Mouse (Mus musculus) liver, adult 10 weeks (tissue): Measurements from ENCODE around the gene Gm3095. TPM values are rescaled to one million over a fixed set of nuclear protein-coding genes. Genes with fewer than 3 reads are reported as not detected.

ENCODE experiments used
- polyA plus RNA-seq: library from polyadenylated mRNA; stranded (reverse); fragments of 350-450 nt; fragmentation: Illumina TruSeq; extraction: RNeasy Lipid Tissue Mini Kit (QIAGEN cat#74804); gene quantifications from one replicate; pipeline ENCODE4 v1.2.3, GENCODE M21; 2014; ENCODE audit warnings: low read depth, low replicate concordance

Gm3095 gene
- not detected for polyA plus RNA-seq

DNA sequence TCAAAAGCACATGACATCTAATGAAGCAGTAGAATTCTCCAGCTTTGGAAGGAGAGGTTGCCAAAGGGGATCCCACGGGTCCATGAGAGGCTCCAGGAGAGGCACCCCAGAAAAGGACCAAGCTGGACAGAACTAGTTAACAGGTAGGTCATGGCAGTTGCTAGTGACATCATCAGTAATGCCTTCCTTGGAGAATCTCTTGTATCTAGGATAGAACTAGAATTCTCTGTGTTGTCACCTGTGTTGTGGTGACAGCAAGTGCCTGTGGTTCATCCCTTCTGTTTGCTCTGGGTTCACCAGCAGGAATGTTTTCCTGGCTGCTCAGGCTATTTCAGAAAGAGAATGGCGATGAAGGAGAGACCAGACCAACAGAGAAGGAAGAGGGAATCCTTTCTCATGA lies at the start of gene Gm3095:
TSS of gene Gm3095 (plus strand) at position 301 of the 400 bp plus-strand sequence.

DNA sequence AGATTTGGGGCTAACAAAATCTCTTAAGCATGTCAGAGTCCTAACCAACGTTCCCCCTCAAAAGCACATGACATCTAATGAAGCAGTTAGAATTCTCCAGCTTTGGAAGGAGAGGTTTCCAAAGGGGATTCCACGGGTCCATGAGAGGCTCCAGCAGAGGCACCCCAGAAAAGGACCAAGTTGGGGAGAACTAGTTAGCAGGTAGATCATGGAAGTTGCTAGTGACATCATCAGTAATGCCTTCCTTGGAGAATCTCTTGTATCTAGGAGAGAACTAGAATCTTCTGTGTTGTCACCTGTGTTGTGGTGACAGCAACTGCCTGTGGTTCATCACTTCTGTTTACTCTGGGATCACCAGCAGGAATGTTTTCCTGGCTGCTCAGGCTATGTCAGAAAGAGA lies 31.9 kb upstream of the Gm3095 start, which contains the start of gene Gm3029:
TSS of gene Gm3029 (plus strand) at position 301 of the 400 bp plus-strand sequence.

DNA sequence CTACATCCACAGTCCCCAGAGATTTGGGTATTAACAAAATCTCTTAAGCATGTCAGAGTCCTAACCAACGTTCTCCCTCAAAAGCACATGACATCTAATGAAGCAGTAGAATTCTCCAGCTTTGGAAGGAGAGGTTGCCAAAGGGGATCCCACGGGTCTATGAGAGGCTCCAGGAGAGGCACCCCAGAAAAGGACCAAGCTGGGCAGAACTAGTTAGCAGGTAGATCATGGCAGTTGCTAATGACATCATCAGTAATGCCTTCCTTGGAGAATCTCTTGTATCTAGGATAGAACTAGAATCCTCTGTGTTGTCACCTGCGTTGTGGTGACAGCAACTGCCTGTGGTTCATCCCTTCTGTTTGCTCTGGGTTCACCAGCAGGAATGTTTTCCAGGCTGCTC lies 34.7 kb downstream of the Gm3095 start, which contains the start of gene Gm3099:
TSS of gene Gm3099 (plus strand) at position 301 of the 400 bp plus-strand sequence.

Other genes with a start within 250 kb of the Gm3095 start
- gene Gm3002, start 153.5 kb upstream of the Gm3095 start, polyA plus RNA-seq = not detected
- not detected for gene Gm3033, start 117.3 kb upstream of the Gm3095 start, polyA plus RNA-seq
- not detected for gene Gm2916, start 79.4 kb upstream of the Gm3095 start, polyA plus RNA-seq
- not detected for gene Gm3029, start 31.8 kb upstream of the Gm3095 start, polyA plus RNA-seq
- not detected for gene Gm3099, start 34.8 kb downstream of the Gm3095 start, polyA plus RNA-seq
- gene Gm5796, start 60.4 kb downstream of the Gm3095 start, polyA plus RNA-seq = not detected
- not detected for gene Gm3115, start 120.6 kb downstream of the Gm3095 start, polyA plus RNA-seq
- not detected for gene Gm8108, start 147.0 kb downstream of the Gm3095 start, polyA plus RNA-seq
- not detected for gene Gm3127, start 201.5 kb downstream of the Gm3095 start, polyA plus RNA-seq
- gene Gm2974, start 219.0 kb downstream of the Gm3095 start, polyA plus RNA-seq = not detected